Mouse (Mus musculus) heart, embryonic 14.5 days (tissue): ENCODE measurements at regions not wholly inside any gene's neighbourhood (a gene's known extent, or its start where the extent isn't known, plus 50 kb on each side); places are given as distances from the start of the nearest gene placed in this dataset.

Experiments
- ATAC-seq: fragments of 200-750 bp; cut with Nextera tagmentation; 2 replicates; pipeline ENCODE4 v1.8.0; 2017; ENCODE audit warnings: low read depth, moderate TSS enrichment; ENCODE audit not compliant: insufficient number of reproducible peaks, insufficient read depth, low FRiP score
- H3K27ac ChIP-seq, 2 experiments: fragments of 200-500 bp in 1 of 2; fragments of 300-500 bp in 1 of 2; sonication (generic) in 1 of 2; replicated peaks in 1 of 2; 2 replicates each; pipeline ENCODE4 v1.5.1; 2012 to 2014; ENCODE audit warnings: low read depth in 2 of 2, low read length in 2 of 2, control low read depth in 1 of 2, mild to moderate bottlenecking in 1 of 2, mixed read lengths in 1 of 2; ENCODE audit not compliant: control insufficient read depth in 1 of 2, insufficient read depth in 1 of 2
- H3K27me3 ChIP-seq: fragments of 300-500 bp; sonication (generic); 2 replicates; pipeline ENCODE4 v1.6.1; 2014; ENCODE audit warnings: mild to moderate bottlenecking, low read length, control low read depth; ENCODE audit not compliant: control insufficient read depth, insufficient read depth
- H3K36me3 ChIP-seq: fragments of 300-500 bp; sonication (generic); 2 replicates; pipeline ENCODE4 v1.6.1; 2014; ENCODE audit warnings: mild to moderate bottlenecking, control low read depth, low read length, mixed read lengths; ENCODE audit not compliant: control insufficient read depth, insufficient read depth
- H3K4me1 ChIP-seq, 2 experiments: fragments of 200-500 bp in 1 of 2; fragments of 300-500 bp in 1 of 2; sonication (generic) in 1 of 2; 2 replicates each; pipeline ENCODE4 v1.6.1; 2012 to 2014; ENCODE audit warnings: low read length in 2 of 2, control low read depth in 1 of 2, mixed read lengths in 1 of 2; ENCODE audit not compliant: control insufficient read depth in 2 of 2, insufficient read depth in 2 of 2
- H3K4me2 ChIP-seq: fragments of 300-500 bp; sonication (generic); 2 replicates; pipeline ENCODE4 v1.6.1; 2014; ENCODE audit warnings: mild to moderate bottlenecking, low read length
- H3K4me3 ChIP-seq, 2 experiments: fragments of 200-500 bp in 1 of 2; fragments of 300-500 bp in 1 of 2; sonication (generic) in 1 of 2; 2 replicates each; pipeline ENCODE4 v1.5.1; 2012 to 2014; ENCODE audit warnings: low read length in 2 of 2, mild to moderate bottlenecking in 2 of 2, control low read depth in 1 of 2, low read depth in 1 of 2, moderate library complexity in 1 of 2; ENCODE audit not compliant: control insufficient read depth in 1 of 2, insufficient read depth in 1 of 2
- H3K9ac ChIP-seq: fragments of 300-500 bp; sonication (generic); 2 replicates; pipeline ENCODE4 v1.6.1; 2014; ENCODE audit warnings: mild to moderate bottlenecking, low read length
- H3K9me3 ChIP-seq: fragments of 300-500 bp; sonication (generic); 2 replicates; pipeline ENCODE4 v1.6.1; 2016; ENCODE audit warnings: low read length, control low read depth; ENCODE audit not compliant: control insufficient read depth
- WGBS: fragments of 180-500 bp; shearing (Covaris S2); extraction: QIAGEN DNeasy Blood & Tissue Kit; methylation state at CpG from one replicate; pipeline ENCODE4 v1.1.7; 2014; 5-methylcytosine and 5-hydroxymethylcytosine counted together

DNA sequence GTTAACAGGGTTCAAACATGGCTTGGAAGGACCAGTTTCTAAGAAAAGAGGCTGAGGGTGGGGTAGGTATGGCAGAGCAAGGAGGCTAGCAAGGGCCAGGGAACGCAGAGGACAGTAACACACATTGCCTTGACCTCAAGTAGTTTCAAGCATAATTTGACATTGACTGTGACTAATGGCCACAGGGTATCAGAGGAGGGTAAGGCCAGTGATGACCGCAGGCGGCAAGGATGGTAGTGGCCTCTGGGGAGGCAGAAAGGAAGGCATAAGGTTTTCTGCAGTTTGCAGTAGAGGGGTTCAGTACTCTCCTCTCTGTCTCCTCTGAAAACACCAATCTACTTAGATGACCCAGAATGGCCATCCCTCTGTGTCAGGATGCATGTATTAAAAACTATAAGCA, 53.7 kb upstream of the Comtd1 start:
- WGBS = 96% methylated on average over 3 of the region's 3 CpGs
- no peak for ATAC-seq
- Histone ChIP-seq H3K9me3 (no peaks in the 10 kb centered on the region), H3K4me1 (peaks cover 17 to 22% of the 10 kb centered on the region in 2 experiments), H3K27ac (no peak overlapping the region), H3K4me3 (no peak overlapping the region), H3K4me2 (no peak overlapping the region), H3K9ac (no peak overlapping the region), H3K27me3 (no peaks in the 10 kb centered on the region), H3K36me3 (no peaks in the 10 kb centered on the region)

- 64% methylated on average over 2 of the region's 2 CpGs for WGBS
- ATAC-seq = no peak
Measured at GRCm38 (mm10) chr14:21900951-21901350, 52.2 kb upstream of the Comtd1 start.

DNA sequence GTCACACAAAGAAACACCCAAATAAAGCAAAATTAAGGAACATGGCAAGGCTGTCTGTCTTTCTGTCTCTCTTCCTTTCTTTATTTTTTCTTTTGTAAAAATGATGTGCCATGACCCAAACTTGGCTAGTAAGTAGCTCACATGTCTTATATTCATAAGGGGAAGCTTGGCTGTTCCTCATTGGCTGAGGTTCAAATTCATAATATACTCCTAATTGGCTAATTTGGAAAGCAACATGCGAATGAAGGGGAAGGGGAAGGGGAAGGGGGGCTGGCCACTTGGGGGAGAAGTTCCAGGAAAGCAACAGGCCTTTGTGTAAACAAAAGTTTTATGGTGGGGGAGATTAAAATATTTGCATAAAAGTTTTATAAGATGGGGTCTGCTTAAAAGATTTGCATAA, 51.7 kb upstream of the Comtd1 start:
- WGBS = 57% methylated on average over 1 of the region's 1 CpGs

More at GRCm38 (mm10) chr14:21900951-21901350, 52.2 kb upstream of the Comtd1 start:
- no peak overlapping the region for H3K27ac ChIP-seq
- H3K36me3 ChIP-seq = no peaks in the 10 kb centered on the region
- peaks cover 17 to 22% of the 10 kb centered on the region in 2 experiments for H3K4me1 ChIP-seq
- H3K9ac ChIP-seq = no peak overlapping the region
- no peaks in the 10 kb centered on the region for H3K27me3 ChIP-seq
- H3K4me3 ChIP-seq = no peak overlapping the region
- H3K9me3 ChIP-seq = no peaks in the 10 kb centered on the region
- H3K4me2 ChIP-seq = no peak overlapping the region

More for the DNA sequence above, 51.7 kb upstream of the Comtd1 start:
- Histone ChIP-seq H3K9me3 (no peaks in the 10 kb centered on the region), H3K4me3 (no peak overlapping the region), H3K9ac (no peak overlapping the region), H3K27me3 (no peaks in the 10 kb centered on the region), H3K36me3 (no peaks in the 10 kb centered on the region), H3K4me2 (no peak overlapping the region), H3K4me1 (peaks cover 17 to 21% of the 10 kb centered on the region in 2 experiments), H3K27ac (no peak overlapping the region)
- ATAC-seq = no peak
